Mouse (Mus musculus): ENCODE data around the gene Clk4.

- TF ChIP-seq CTCF (IDR thresholded peaks at IDR 0.05 in 2 of 3, conservative IDR thresholded peaks at IDR 0.05 in 1 of 3; ENCODE audit: control insufficient read depth in 1 of 3, insufficient read depth in 1 of 3, low read depth in 2 of 3, low read length in 3 of 3, poor library complexity in 1 of 3, severe bottlenecking in 1 of 3): no peak
- no peak for TF ChIP-seq POLR2A (IDR thresholded peaks at IDR 0.05; ENCODE audit: control insufficient read depth in 1 of 2, insufficient read depth in 1 of 2, low read depth in 1 of 2, low read length in 2 of 2, poor library complexity in 1 of 2)
- no peak for TF ChIP-seq SMC3 (IDR thresholded peaks at IDR 0.05; ENCODE audit: low read depth, low read length)
- TF ChIP-seq EP300 (IDR thresholded peaks at IDR 0.05; ENCODE audit: low read depth in 1 of 2, low read length in 2 of 2): no peak
- TF ChIP-seq CHD1 (IDR thresholded peaks at IDR 0.05; ENCODE audit: low read depth, low read length): no peak
- TF ChIP-seq ZC3H11A (IDR thresholded peaks at IDR 0.05; ENCODE audit: low read depth, low read length): no peak
These were observed 42.0 kb upstream of the Clk4 start for GRCm38 (mm10) chr11:51219396-51219980.

All from MEL (cell line).